Mouse (Mus musculus) forebrain, embryonic 11.5 days (tissue): ENCODE results near the gene Zfp839. TPM values are rescaled to one million over a fixed set of nuclear protein-coding genes. Genes with fewer than 3 reads are reported as not detected.
"Not testable (repeated sequence)": the region's sequence is repeated elsewhere in the genome, so short reads cannot be mapped to it uniquely, and the experiment has no call there.

Experiments used
- ATAC-seq: fragments of 200-750 bp; cut with Nextera tagmentation; replicated peaks from 2 replicates; pipeline ENCODE4 v1.8.0; 2017; ENCODE audit warnings: moderate TSS enrichment; ENCODE audit not compliant: low FRiP score
- DNase-seq: peaks from one replicate; pipeline ENCODE4 v3.0.0-alpha.2; 2017; ENCODE audit warnings: low spot score
- H3K27ac ChIP-seq: fragments of 300-500 bp; sonication (generic); 2 replicates; pipeline ENCODE4 v1.5.1; 2014; ENCODE audit warnings: low read depth, low read length
- H3K27me3 ChIP-seq: fragments of 300-500 bp; sonication (generic); 2 replicates; pipeline ENCODE4 v1.6.1; 2014; ENCODE audit warnings: mild to moderate bottlenecking, low read length, mixed read lengths; ENCODE audit not compliant: control insufficient read depth, insufficient read depth
- H3K36me3 ChIP-seq: fragments of 300-500 bp; sonication (generic); 2 replicates; pipeline ENCODE4 v1.6.1; 2014; ENCODE audit warnings: mild to moderate bottlenecking, low read length, moderate library complexity, mixed read lengths; ENCODE audit not compliant: control insufficient read depth, insufficient read depth
- H3K4me1 ChIP-seq: fragments of 300-500 bp; sonication (generic); replicated peaks from 2 replicates; pipeline ENCODE4 v1.6.1; 2014; ENCODE audit warnings: low read length, mixed read lengths; ENCODE audit not compliant: control insufficient read depth, insufficient read depth
- H3K4me2 ChIP-seq: fragments of 300-500 bp; sonication (generic); 2 replicates; pipeline ENCODE4 v1.6.1; 2014; ENCODE audit warnings: low read depth, mild to moderate bottlenecking, low read length, moderate library complexity, mixed read lengths; ENCODE audit not compliant: severe bottlenecking
- H3K4me3 ChIP-seq: fragments of 300-500 bp; sonication (generic); 2 replicates; pipeline ENCODE4 v1.5.1; 2014; ENCODE audit warnings: low read depth, low read length
- H3K9ac ChIP-seq: fragments of 300-500 bp; sonication (generic); 2 replicates; pipeline ENCODE4 v1.6.1; 2014; ENCODE audit warnings: low read length
- H3K9me3 ChIP-seq: fragments of 300-500 bp; sonication (generic); 2 replicates; pipeline ENCODE4 v1.6.1; 2016; ENCODE audit warnings: low read length, mixed read lengths; ENCODE audit not compliant: control insufficient read depth
- WGBS: fragments of 180-500 bp; shearing (Covaris S2); extraction: QIAGEN DNeasy Blood & Tissue Kit; methylation state at CpG from one replicate; pipeline ENCODE4 v1.1.7; 2014; 5-methylcytosine and 5-hydroxymethylcytosine counted together
- polyA plus RNA-seq: library from polyadenylated mRNA; unstranded; fragments of >200 nt; fragmentation: Nextera tagmentation; extraction: Ambion mirVana; gene quantifications from 2 replicates; pipeline ENCODE4 v1.2.1, GENCODE M21; 2014

The Zfp839 gene
- polyA plus RNA-seq, 1 experiment from 2014 or later: 3.4 TPM

GRCm38 (mm10) chr12:110845131-110845880 lies 4.7 kb upstream of the Zfp839 start:
- no peaks in the 10 kb centered on the region for H3K9me3 ChIP-seq
- no peak overlapping the region for H3K27ac ChIP-seq
- no peaks in the 10 kb centered on the region for H3K36me3 ChIP-seq
- H3K27me3 ChIP-seq: peaks cover 15% of the 10 kb centered on the region
- peak overlapping the region; percentile 49 for H3K9ac ChIP-seq
- peak; percentile 95 for DNase-seq
- under 1% methylated on average over 36 of the region's 36 CpGs for WGBS
- peak overlapping the region; percentile 37 for H3K4me3 ChIP-seq
- peaks cover 5% of the 10 kb centered on the region; the same call in 1 of the 2 replicates for H3K4me1 ChIP-seq
- peak; percentile 75 for ATAC-seq
- H3K4me2 ChIP-seq: peak overlapping the region; percentile 44

GRCm38 (mm10) chr12:110846191-110846765 lies 3.8 kb upstream of the Zfp839 start:
- no peak overlapping the region for H3K9ac ChIP-seq
- H3K4me3 ChIP-seq: peak overlapping the region; percentile 37; the same call in 1 of the 2 replicates
- peaks cover 15% of the 10 kb centered on the region for H3K27me3 ChIP-seq
- H3K4me1 ChIP-seq: peaks cover 10% of the 10 kb centered on the region; the same call in 1 of the 2 replicates
- no peak for ATAC-seq
- H3K27ac ChIP-seq: no peak overlapping the region
- no peak for DNase-seq
- H3K36me3 ChIP-seq: no peaks in the 10 kb centered on the region
- H3K4me2 ChIP-seq: peak overlapping the region; percentile 44
- no peaks in the 10 kb centered on the region for H3K9me3 ChIP-seq
- 71% methylated on average over 6 of the region's 6 CpGs for WGBS

DNA sequence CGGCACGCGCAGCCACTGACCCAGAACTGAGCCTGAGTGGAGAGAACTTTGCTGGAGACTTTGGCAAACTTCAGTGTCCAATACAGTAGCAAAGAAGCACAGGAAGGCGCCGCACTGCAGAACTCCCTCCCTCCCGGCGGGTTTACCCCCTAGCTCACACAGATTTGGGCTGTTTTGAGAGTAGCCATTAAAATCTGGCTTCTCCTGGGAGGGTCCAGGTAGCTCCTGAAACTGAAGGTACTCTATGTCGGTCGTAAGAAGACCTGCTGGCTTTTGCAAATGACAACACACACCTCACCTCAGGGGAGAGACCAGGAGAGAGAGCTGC lies 840 bp downstream of the Zfp839 start:
- H3K36me3 ChIP-seq: no peaks in the 10 kb centered on the region
- peaks cover 8% of the 10 kb centered on the region for H3K27me3 ChIP-seq
- peak overlapping the region; percentile 81 for H3K9ac ChIP-seq
- H3K27ac ChIP-seq: no peak overlapping the region
- ATAC-seq: no peak
- peaks cover 10% of the 10 kb centered on the region; the same call in 1 of the 2 replicates for H3K4me1 ChIP-seq
- WGBS: 20% methylated on average over 9 of the region's 9 CpGs
- no peaks in the 10 kb centered on the region for H3K9me3 ChIP-seq
- no peak for DNase-seq
- peak overlapping the region; percentile 86 for H3K4me3 ChIP-seq
- peak overlapping the region; percentile 79 for H3K4me2 ChIP-seq

- peaks cover 3% of the 10 kb centered on the region; the same call in 1 of the 2 replicates for H3K27me3 ChIP-seq
- WGBS: 90% methylated on average over 12 of the region's 12 CpGs
- no peak overlapping the region for H3K27ac ChIP-seq
- no peak overlapping the region; the same call in 1 of the 2 replicates for H3K9ac ChIP-seq
- H3K4me2 ChIP-seq: peak overlapping the region; percentile 79; the same call in 1 of the 2 replicates
- no peaks in the 10 kb centered on the region for H3K9me3 ChIP-seq
- H3K36me3 ChIP-seq: no peaks in the 10 kb centered on the region
- ATAC-seq (no peak), DNase-seq (no peak)
- peaks cover 9% of the 10 kb centered on the region; the same call in 1 of the 2 replicates for H3K4me1 ChIP-seq
- no peak overlapping the region for H3K4me3 ChIP-seq
Observed at GRCm38 (mm10) chr12:110851414-110851813, 1.4 kb downstream of the Zfp839 start.

DNA sequence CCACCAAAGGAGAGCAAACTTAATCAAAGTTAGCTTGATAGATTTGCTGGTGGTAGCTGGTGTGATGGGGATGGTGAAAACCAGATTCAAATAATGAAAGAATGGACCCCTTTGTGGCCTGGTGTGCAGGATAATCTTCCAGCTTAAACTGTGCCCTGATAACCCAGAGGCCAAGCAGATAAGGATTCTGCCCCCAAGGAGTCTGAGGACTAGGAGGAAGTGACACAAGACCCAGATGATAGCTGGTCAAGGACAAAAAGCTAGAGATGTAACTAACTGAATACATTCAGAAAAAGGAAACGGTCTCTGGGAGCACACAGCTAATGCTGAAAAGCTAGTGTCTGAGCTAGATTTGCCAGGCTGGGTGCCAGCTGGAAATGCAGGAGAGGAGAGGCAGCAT lies 1.9 kb downstream of the Zfp839 start:
- ATAC-seq (no peak), DNase-seq (no peak)
- H3K4me1 ChIP-seq: 0 out of 2 replicates have a peak, but pooled peaks cover 8% of the 10 kb centered on the region
- WGBS: 86% methylated on average over 1 of the region's 1 CpGs
- H3K27ac ChIP-seq: no peak overlapping the region
- H3K4me2 ChIP-seq: no peak overlapping the region
- H3K9ac ChIP-seq: no peak overlapping the region
- no peaks in the 10 kb centered on the region for H3K9me3 ChIP-seq
- H3K36me3 ChIP-seq: no peaks in the 10 kb centered on the region
- no peak overlapping the region for H3K4me3 ChIP-seq
- H3K27me3 ChIP-seq: peaks cover 2% of the 10 kb centered on the region; the same call in 1 of the 2 replicates

GRCm38 (mm10) chr12:110854786-110855737 lies 5.0 kb downstream of the Zfp839 start:
- no peak for DNase-seq
- no peak overlapping the region for H3K9ac ChIP-seq
- H3K9me3 ChIP-seq: no peaks in the 10 kb centered on the region
- H3K27ac ChIP-seq: no peak overlapping the region
- 89% methylated on average over 32 of the region's 32 CpGs for WGBS
- no peaks in the 10 kb centered on the region for H3K36me3 ChIP-seq
- no peak overlapping the region for H3K4me2 ChIP-seq
- no peaks in the 10 kb centered on the region for H3K27me3 ChIP-seq
- no peak for ATAC-seq
- H3K4me3 ChIP-seq: no peak overlapping the region
- H3K4me1 ChIP-seq: 0 out of 2 replicates have a peak, but pooled peaks cover 5% of the 10 kb centered on the region

- DNase-seq (no peak), ATAC-seq (no peak)
- Histone ChIP-seq H3K4me2 (no peak overlapping the region), H3K4me3 (no peak overlapping the region), H3K27me3 (no peaks in the 10 kb centered on the region), H3K27ac (no peak overlapping the region), H3K9ac (no peak overlapping the region), H3K9me3 (no peaks in the 10 kb centered on the region), H3K36me3 (no peaks in the 10 kb centered on the region), H3K4me1 (no peaks in the 10 kb centered on the region)
- WGBS: 93% methylated on average over 7 of the region's 7 CpGs
Observed at GRCm38 (mm10) chr12:110857196-110857595, 7.1 kb downstream of the Zfp839 start.

GRCm38 (mm10) chr12:110858681-110859080 lies 8.6 kb downstream of the Zfp839 start:
- not testable (repeated sequence) for H3K4me1 ChIP-seq, ATAC-seq, H3K9ac ChIP-seq, H3K36me3 ChIP-seq, H3K4me3 ChIP-seq, H3K27ac ChIP-seq, DNase-seq, H3K4me2 ChIP-seq, H3K9me3 ChIP-seq, H3K27me3 ChIP-seq
- 98% methylated on average over 15 of the region's 15 CpGs for WGBS
